Comparison of ENCODE assay signal across 8 mouse cellular contexts in the genomic region with DNA sequence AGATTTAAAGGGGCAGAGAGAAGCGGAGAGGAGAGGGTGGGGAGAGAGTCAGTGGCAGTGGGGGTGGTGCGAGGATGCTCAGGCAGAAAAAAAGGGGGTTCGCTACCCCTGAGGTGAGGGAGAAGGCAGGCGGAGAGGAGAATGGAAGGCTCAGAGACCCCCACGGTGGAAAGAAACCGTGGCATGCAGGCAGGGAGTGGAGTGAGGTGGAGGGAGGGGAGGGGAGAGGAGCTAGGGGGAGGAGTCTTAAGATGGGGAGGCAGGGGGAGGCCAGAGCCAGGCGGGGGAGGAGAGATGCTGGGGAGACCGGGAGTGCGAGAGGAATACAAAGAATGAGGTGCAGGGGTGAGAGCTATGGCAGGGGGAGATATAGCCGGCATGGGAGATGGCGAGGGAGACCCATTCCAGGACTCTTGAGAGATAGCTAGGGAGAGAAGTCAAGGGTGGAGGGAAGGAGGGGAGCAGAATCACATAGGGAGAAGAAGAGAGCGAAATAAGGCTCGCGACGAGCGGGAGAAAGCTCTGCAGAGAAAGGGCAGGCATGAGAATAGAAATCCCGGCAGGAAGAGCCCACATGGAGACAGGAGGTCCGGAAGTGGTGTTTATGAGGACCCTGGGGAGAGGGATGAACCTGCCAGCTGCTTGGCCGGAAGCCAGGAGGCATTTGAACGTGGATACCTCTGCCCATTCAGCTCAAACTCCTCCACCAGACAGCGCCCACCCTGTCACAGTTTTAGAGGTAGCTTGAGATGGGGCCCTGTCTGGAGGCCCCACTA. TPM values are rescaled to one million over a fixed set of nuclear protein-coding genes. Genes with fewer than 3 reads are reported as not detected.
DNase-seq lines count a peak whose midpoint lies in the region; ATAC-seq and TF ChIP-seq lines count a peak whose summit lies in the region.

A gene (minus strand): TSS at position 511 of the 776 bp plus-strand sequence.

- peak within 1 kb of the TSS; percentile 78 for H3K4me3 ChIP-seq in gastrocnemius, adult 2 months
- H3K4me3 ChIP-seq in forebrain, embryonic 14.5 days (ENCODE audit: low read depth, low read length): peak within 1 kb of the TSS; percentile 73

- peaks cover 6% of the 10 kb centered on the region; the same call in 1 of the 2 replicates for H3K27me3 ChIP-seq in forebrain, embryonic 14.5 days (replicated peaks; ENCODE audit: control insufficient read depth, insufficient read depth, low read length)

- H3K9ac ChIP-seq in forebrain, embryonic 14.5 days (ENCODE audit: low read length): peak within 1 kb of the TSS; percentile 84

- peak; percentile 57 for ATAC-seq in forebrain, embryonic 14.5 days
- ATAC-seq in monocyte, adult 5-6 weeks (replicated peaks; ENCODE audit: insufficient number of reproducible peaks, low FRiP score, low TSS enrichment, poor library complexity, severe bottlenecking): no peak

- 5% methylated on average over 21 of the region's 21 CpGs for WGBS in forebrain, embryonic 14.5 days

- intact Hi-C loops in gastrocnemius, adult 2 months (cut with DNase I): no loop called here

- peaks cover 8% of the 10 kb centered on the region; the same call in 1 of the 2 replicates for H3K36me3 ChIP-seq in forebrain, embryonic 14.5 days (ENCODE audit: control insufficient read depth, insufficient read depth, low read length)

- no peaks in the 10 kb centered on the region for H3K9me3 ChIP-seq in forebrain, embryonic 14.5 days (replicated peaks; ENCODE audit: control insufficient read depth, low read length)

- TF ChIP-seq CTCF in gastrocnemius, adult 2 months (IDR thresholded peaks at IDR 0.05): no peak

- peaks cover 20% of the 10 kb centered on the region for H3K4me1 ChIP-seq in forebrain, embryonic 14.5 days (ENCODE audit: control insufficient read depth, insufficient read depth, low read length)

- DNase-seq in gastrocnemius, adult 2 months: no peak
- DNase-seq in gastrocnemius, postnatal 10 days: no peak
- peak; percentile 53 for DNase-seq in MN1 (ENCODE audit: low spot score)
- peak; percentile 87 for DNase-seq in forebrain, embryonic 14.5 days (ENCODE audit: low spot score)
- peak in 1 of 2 experiments; percentile 77 for DNase-seq in layer of hippocampus, postnatal 36 days
- DNase-seq in right cerebral cortex, adult 18-20 months: peak; percentile 83
- no peak for DNase-seq in natural killer cell, adult 2 months (ENCODE audit: low spot score in 2 of 2)

- H3K27ac ChIP-seq in gastrocnemius, adult 2 months: no peak within 1 kb of the TSS
- H3K27ac ChIP-seq in forebrain, embryonic 14.5 days (ENCODE audit: low read depth, low read length): peak within 1 kb of the TSS; percentile 95

- peak within 1 kb of the TSS; percentile 96 for H3K4me2 ChIP-seq in forebrain, embryonic 14.5 days (ENCODE audit: low read length)

RNA-seq across cellular contexts. Expression of the gene that starts here (rescaled TPM):
- under 1 TPM in 1 of 2 experiments, not detected in 1; 0.08 TPM for total RNA-seq in gastrocnemius, adult 2 months (2021)
- total RNA-seq in gastrocnemius, postnatal 10 days (2021): 1 to 10 TPM; 1.5 to 1.6 TPM
- 24.1 and 28.9 TPM in 2 replicates for polyA plus RNA-seq in forebrain, embryonic 14.5 days (2014; fragmentation: Nextera tagmentation; extraction: Ambion mirVana)
- total RNA-seq in layer of hippocampus, postnatal 36 days (2021): 100 to 1,000 TPM; 447 to 471 TPM
- not detected in 3 replicates for total RNA-seq in monocyte, adult 5-6 weeks (2017)

Comparison
In these comparisons a context has a peak if more than half of its experiments do, and no peak if none do; other contexts are left out.
1. RNA of the gene that starts here (total RNA-seq): 447 to 471 TPM in layer of hippocampus, postnatal 36 days; 1.5 to 1.6 TPM in gastrocnemius, postnatal 10 days, 0.08 TPM in gastrocnemius, adult 2 months and not detected in monocyte, adult 5-6 weeks; every median in the first group is over 100 times any median in the second.
2. DNase-seq: peak in MN1 (single experiment), forebrain, embryonic 14.5 days (single experiment) and right cerebral cortex, adult 18-20 months (single experiment); none in gastrocnemius, adult 2 months (single experiment), gastrocnemius, postnatal 10 days (single experiment) and natural killer cell, adult 2 months (0 of 2).